Mouse (Mus musculus) lung, postnatal 25 days (tissue): ENCODE data around the gene Ryr1.

Experiments used
- DNase-seq: peaks from one replicate; pipeline ENCODE4 v3.0.0; 2022; ENCODE audit warnings: low spot score

Gene Ryr1

DNA sequence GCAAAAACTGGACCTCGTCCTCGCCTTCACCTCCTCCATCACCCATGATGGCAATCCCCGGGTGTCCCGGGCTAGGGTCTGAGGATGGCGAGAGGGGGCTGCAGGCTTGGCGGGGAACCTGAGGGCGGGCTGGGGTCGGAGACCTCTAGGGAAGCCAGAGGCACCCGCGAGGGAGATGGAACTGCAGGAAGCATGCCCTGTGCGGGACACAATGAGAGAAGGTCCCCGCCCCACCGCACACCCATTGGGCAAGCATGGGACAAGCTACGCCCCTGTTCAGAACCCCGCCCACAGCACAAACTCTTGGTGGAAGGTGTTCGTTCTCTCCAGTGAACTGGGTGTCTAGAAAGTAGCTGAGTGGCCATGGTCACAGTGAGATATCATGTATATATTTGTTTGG is at the start of gene Ryr1:
TSS of gene Ryr1 (minus strand) at position 210 of the 400 bp plus-strand sequence.
- peak; percentile 66 for DNase-seq

DNA sequence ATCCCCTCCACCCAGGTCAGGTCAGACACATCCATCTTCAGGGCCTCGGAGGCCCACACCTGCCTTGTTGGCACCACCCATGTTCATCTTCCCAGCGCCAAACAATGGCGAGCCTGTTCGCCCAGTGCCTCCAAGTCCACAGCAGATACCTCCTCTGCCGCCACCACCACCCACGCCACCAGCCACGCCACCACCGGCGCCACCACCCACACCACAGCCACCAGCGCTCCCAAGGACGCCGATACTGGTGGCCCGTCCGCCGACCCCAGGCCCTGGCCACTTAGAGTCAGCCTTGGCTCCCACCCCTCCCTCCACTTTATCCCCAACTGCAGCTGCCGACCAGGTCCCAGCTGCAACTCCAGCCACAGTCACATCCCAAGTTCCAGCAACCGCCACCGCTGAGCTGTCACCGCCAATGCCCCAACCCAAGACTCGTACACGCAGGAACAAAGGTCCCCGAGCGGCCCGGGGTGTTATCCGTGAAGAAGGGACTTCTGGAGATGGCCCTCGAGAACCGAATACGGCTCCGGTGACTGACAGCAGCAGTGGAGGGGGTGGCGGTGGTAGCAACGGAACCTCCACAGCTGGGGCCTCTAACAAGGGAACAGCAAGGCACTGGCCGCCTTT is 47.5 kb upstream of the Ryr1 start:
- DNase-seq = no peak

DNA sequence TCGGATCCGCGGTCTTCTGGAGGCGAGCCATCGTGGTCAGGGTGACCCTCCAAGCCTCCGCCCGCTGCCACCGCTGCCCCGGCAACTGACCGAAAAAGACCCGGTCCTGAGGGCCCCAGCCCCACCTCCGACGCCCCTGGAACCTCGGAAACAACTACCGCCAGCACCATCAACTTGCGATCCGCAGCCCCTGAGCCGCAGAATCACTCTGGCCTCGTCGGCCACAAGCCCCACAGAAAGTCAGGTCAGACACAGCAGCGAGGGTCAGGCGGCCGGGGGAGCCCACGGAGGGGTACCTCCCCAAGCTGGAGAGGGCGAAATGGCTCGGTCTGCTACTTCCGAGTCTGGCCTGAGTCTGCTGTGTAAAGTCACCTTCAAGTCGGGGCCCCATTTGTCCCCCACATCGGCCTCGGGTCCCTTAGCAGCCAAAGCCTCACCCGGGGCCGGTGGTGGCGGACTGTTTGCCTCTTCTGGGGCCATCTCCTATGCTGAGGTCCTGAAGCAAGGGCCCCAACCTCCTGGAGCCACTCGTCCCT is 46.7 kb upstream of the Ryr1 start:
- no peak for DNase-seq

DNA sequence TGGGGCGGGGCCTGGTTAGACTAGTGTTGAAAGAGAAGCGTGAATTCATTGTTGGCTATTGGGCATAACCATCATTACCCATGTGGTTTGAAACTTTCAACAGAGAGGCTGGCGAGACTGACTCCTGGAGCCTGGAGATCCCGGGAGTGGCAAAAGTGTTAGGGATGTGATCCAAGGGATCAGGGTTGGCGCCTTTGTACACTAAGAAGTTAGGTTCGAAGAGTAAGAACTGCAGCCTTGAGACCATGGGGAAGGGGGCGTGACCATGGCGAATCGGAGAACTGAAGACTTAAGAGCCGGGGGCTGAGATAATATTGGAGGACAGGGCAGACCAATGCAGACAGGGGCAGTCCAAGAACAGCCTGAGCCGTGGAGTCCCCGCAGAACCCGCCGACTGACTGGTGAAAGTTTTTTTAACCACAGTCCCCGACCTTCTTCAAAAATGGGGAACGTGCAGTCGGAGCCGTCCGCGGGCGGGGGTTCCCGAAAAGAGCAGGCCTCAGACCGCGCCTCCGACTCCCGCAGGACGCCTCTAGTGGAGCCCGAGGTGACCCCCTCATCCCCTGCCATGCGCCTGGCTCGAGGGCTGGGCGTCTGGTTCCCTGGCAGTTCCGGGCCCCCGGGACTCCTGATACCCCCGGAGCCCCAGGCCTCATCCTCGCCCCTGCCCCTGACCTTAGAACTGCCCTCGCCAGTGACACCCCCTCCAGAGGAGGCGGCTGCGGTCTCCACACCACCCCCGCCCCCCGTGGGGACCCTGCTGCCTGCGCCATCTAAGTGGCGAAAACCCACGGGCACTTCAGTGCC is 46.0 kb upstream of the Ryr1 start:
- DNase-seq = peak; percentile 31

DNA sequence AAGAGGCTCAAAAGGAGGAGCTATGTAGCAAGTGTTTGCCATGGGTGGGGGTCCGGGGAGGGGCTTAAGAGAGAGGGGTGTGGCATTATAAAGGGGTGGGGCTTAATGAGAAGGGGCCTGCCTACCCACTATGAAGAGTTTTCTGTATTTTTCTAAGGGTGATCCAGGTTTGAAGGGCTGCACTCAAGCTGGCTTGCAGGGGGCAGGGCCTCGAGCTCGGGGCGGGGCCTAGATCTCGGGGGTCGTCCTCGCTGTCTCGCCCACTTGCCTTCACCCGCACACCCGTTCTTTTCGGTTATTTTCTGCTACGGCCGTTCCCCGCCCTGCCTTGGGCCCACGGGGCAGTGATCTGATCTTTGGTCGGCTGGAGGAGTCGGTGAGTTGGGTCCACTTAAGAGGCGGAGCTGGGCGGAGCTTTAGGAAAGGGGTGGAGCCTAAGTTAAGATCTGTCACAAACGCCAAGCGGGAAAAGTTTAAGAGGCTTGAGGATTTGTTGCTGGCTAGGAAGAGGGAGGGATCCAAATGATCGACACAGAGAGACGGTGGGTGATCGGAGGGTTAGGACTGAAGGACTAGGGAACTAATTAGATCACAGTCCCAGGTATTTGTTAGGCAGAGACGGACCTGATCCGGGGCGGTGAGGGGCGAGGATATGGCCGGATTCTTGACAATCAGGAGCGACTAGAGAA is 45.2 kb upstream of the Ryr1 start, which contains the start of the genes Ggn and Spred3:
TSS of gene Ggn (plus strand) at position 145 of the 689 bp plus-strand sequence.
TSS of gene Spred3 (minus strand) at position 346 of the 689 bp plus-strand sequence.
- DNase-seq = peak; percentile 83

DNA sequence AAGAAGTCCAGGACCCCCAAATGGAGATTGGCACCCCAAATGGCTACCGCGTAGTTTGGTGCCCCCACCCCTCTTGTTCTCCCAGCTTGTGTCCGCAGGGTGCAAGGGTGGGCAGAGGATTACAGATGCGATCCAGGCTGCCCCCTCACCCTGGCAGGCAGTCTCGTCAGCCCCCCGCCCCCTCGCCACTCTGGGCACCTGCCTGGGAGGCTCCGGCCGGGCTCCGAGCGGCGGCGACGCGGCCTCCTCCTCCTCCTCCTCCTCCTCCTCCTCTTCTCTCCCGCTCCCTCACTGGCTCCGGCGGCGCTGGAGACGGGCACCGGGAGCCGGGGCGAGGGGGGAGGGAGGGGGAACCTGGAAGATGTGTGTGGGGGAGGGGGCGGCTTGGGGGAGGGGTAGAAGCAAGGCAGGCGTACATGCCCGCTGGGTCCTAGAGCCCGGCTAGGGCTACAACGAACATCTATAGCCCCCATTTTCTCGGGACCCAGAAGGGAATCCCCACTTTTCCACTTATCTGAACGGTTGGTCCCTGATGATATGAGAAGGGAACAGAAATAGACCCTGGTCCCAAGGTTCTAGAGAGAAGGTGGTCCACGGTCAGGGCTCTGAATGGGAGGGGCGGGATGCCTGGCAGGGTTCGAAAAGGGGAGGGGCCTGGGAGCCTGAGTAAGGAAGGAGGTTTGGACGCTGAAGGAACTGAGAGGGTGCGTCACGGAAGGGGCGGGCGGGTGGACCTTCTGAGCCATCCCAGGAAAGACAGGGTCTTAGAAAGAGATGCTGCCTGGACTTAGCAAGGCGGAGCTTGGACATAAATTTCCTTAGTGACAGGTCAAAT is 44.5 kb upstream of the Ryr1 start:
- DNase-seq = peak; percentile 71

DNA sequence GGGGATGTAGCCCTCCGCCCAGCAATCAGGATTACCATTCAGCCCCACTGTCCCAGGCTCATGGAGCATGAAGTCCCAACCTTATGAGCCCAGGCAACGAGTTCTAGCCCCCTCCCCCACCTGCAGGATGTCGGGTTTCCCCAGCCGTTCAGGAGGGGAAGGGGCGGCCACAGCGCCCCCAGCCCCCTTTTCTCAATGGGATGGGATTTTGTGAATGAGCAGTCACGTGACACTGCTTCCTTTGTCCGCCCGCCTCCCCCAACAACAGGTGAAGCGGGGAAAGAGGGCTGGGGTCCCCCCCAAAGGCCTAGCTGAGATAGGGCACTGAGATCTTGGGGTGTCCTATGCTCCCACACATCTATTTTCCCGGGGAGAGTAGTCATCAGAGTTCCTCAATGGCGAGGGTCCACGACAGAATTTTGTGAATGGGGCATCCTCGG is 43.8 kb upstream of the Ryr1 start:
- no peak for DNase-seq

DNA sequence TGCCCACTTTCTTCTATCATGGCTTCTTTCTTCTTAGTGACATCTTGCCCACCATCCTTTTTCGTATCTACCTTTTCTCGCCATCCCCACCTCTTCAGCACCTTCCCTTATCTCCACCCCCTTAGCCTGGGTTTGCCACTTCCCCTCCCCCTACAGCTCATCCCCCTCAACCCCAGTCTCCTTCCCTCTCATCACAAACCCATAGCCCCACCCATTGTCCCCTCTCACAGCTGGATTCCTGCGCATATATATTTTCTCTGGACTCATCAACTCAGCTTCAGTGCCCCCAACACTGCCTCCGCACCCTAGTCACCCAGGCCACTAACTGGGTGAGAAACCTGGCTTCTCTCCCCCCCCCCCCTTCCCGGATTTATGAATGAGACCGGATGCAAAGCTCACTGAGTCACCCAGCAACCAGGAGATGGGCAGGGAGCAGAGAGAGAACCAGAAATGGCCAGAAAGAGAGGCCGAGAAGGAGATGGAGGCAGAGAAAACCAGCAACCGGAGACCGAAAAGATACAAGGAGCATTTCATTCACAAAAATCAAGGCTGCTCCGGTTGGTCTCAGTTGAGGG is 43.2 kb upstream of the Ryr1 start:
- no peak for DNase-seq

DNA sequence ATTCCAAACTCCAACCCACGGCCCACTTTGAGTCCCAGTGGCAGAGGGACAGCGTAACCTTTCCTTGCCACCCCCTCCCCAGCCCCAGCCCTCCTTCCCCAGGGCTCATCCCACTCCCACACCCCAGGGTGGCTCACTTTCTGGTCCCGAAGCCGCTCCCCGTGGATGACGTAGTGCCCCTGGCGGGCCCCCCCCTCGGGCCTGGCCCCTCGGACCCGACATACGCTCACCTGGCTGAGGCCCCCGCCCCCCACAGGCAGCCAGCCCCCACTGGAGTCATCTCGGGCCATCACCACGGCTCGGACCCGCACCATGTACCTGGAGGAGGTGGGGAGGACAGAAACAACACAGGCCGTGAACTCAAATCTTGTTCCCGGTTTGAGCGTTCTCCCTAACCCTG is 42.7 kb upstream of the Ryr1 start:
- DNase-seq = no peak

DNA sequence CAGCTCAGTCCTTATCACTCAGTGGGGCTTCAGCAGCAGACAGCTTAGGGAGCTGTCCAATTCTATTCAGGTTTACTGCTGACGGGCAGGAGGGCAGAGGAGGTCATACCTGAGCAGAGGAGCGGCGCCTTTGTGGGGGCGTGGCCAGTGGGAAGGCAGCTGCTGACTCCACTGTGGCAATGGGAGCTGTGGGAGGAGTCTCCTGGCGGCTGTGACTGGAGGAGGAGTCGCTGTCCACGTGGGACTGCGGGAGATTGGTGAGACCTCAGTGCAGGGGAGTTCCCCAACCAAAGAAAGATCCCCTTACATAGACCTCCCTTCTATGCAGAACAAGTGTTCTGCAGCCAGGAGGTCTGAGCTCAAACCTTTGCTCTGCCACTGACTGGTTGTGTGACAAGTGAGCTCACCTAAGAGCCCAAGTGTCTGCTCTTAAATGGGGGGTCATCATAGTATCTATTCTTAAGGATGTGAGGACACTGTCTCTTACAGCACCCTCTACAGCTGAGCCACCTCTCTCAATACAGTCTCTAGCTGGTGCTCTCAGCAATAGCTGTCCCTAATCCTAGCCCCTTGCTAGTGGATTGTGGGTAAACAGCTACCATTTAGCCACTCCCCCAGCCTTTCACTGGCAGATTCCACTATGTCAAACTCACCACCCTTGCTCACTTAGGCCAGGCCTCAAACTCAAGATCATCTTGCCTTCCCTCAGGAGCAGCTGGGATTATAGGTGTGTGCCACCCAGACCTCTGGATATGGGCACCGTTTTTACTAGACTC is 38.0 kb upstream of the Ryr1 start:
- DNase-seq = peak; percentile 84

DNA sequence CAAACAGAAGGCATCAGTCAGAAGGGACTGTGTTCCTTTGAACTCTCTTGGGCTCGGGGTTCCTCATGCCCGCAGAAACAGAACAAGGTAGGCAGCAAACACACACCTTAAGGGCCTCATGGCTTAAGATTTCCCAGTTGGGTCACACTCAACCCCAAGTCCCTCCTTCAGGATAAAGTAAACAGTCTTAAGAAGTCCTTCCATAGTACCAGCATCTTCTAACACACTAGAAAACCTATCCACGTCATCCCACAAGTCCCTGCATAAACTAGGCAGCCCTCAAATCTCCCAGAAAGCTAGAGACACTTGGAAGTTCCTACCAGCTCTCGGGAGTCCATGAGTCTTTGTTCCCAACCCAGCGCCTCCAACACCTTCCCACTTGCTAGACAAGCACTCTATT is 37.3 kb upstream of the Ryr1 start:
- peak; percentile 51 for DNase-seq

DNA sequence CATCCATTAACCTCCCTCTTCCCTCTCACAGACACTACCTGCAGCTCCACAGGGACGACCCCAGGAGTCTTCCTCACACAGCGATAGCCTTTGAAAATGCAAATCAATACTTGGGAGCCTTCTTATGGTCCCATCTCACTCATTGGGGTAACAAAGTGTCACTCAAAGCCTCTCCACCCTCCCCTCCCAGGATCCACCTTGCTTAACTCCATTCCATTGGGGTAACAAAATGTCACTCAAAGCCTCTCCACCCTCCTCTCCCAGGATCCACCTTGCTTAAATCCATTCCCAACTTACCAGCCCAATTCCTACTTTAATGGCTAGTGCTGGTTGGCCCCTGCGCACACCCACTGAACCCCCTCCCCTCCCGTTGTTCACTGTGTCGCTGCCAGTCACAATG is 33.3 kb upstream of the Ryr1 start:
- DNase-seq = no peak

DNA sequence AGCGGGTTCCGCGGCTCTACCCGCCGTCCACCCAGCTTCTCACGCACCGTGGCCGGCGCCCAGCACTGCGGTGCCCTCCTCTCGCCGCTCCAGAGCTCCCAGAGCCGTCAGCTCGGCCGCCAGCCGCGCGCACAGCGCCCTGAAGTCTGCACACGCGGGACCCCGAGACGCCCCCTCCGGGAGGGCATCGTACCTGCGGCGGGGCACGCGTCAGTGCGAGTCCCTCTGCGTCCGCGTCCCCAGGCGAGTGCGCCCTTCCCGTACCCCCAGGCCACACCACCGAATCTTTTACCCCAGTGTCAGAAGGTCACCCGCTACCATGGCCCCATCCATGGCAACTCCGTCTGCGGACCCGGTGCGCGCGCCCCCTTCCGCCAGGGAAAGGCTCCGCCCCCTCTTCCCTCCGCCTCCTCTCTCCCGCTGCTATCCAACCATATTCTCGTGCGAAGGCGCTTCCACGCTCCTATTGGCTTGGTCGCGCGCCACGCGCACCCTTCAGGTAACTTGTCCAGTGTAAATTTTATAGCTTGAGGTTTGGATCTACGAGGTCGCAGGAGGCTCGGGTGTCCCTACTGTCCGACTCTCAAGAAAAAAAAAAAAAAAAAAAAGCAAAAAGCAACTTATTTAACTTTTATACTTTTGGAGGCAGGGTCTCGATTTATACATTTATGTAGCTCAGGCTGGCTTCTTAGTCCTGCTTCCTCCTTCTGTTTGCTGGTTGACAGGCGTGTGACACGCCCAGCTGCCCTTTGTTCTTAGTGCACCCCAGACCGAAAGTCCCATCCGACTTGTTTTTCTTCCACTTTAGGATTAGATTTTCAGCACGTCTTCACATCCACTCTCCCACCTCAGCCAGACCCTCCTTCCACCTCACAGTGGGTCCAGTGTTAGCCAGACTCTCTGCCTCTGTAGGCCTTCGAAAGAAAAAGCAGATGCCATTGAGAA is 31.1 kb upstream of the Ryr1 start, which contains the start of gene Fam98c:
TSS of gene Fam98c (minus strand) at position 397 of the 945 bp plus-strand sequence.
- DNase-seq = peak; percentile 89

DNA sequence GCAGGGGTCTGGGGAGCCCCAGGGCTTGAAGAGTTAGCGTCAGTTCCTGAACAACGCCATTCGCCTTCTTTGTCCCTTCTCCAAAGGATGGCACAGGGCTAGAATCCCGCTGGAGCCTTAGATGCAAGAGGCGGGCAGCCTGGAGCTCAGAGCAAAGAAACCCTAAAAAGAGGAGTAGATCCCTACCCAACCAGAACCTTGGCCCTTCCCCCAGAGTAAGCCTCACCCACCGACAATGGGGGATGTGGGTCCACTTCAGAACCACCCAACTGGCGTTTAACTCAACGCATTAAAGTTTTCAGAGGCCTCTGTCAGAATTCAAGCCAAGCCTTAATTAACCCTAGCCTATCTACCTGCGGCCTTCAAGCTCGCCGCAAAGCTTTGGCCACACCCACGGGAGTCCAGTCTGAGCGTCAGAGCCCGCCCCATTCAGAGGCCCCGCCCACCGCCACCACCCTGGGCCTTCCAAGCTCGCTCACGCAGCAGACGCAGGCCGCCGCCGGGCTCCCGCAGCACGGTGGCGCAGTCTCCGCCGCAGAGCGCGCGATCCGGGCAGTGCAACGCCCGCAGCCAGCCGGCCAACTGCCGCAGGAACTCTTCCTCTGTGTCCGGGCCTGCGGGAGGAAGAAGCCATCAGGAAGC is 30.3 kb upstream of the Ryr1 start:
- peak; percentile 90 for DNase-seq

DNA sequence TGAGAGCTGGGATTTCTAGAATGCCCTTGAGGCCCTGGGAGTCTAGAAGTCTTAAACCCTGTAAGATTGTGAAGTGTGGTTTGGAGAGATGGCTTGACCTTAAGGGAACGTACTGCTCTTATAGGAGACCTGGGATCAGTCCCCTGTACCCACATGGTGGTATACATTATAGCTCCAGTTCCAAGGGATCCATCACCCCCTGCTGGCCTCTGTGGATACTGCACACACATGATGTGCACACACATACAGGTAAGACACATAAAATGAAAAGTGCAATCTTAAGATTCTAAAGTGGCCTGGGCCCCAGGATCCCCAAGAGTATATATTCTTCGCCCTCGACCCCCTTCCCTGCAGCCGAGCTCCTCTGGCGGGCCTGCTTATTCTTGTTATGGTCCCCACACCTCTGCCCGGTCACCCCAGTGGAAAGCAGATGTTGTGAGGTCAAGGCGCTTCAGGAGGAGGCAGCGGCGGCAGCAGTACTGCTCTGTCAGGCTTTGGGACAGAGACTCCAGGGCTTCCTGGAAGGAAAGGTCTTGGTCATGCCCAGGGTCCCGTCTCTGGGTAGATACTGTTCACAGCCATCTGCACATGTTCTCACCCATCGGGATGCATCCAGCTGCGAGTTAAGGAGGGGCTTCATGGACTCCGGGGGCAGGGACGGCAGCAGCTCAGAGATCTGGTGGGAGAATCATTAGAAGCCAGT is 29.2 kb upstream of the Ryr1 start:
- no peak for DNase-seq

DNA sequence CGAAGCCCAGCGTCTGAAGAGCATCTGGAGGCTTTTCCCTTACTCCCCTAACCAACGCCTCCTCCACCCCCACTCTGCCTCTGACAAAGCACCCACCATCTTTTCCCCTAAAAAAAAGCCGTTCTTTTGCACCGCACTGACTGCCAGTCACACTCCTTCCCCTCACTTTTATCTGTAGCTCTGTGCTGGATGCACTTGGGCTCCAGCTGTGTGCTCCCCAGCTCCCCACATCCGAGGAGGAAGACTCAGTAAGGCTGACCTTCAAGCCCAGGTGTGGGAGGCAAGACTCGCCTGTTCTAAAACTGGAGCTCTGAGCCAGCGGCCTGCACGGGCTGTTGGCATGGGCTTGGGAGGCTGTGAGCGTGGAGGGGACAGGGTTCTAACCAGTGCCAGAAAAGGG is 26.5 kb upstream of the Ryr1 start:
- DNase-seq = no peak

DNA sequence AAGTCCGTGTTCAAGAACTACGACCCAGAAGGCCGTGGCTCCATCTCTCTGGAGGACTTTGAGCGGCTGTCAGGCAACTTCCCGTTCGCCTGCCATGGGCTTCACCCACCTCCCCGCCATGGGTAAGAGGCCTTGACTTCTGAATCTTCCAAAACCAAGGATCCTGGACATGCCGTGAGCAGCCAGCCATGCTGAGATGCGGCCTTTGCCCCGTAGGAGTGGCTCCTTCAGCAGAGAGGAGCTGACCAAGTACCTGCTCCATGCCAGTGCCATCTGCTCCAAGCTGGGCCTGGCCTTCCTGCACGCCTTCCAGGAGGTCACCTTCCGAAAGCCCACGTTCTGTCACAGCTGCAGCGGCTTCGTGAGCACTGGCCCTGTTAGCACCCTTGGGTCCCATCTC is 23.8 kb upstream of the Ryr1 start:
- no peak for DNase-seq
